Mouse (Mus musculus) hindbrain, embryonic 14.5 days (tissue): ENCODE measurements around the gene Nphp4. TPM values are rescaled to one million over a fixed set of nuclear protein-coding genes. Genes with fewer than 3 reads are reported as not detected.

Experiments used
- ATAC-seq: fragments of 200-750 bp; cut with Nextera tagmentation; 2 replicates; pipeline ENCODE4 v1.8.0; 2017; ENCODE audit warnings: moderate number of reproducible peaks, mild to moderate bottlenecking, moderate TSS enrichment, moderate library complexity; ENCODE audit not compliant: low FRiP score
- DNase-seq: peaks from one replicate; pipeline ENCODE4 v3.0.0-alpha.2; 2015; ENCODE audit warnings: low spot score
- H3K27ac ChIP-seq: fragments of 300-500 bp; sonication (generic); 2 replicates; pipeline ENCODE4 v1.5.1; 2014; ENCODE audit warnings: mild to moderate bottlenecking, moderate library complexity
- H3K27me3 ChIP-seq: fragments of 300-500 bp; sonication (generic); 2 replicates; pipeline ENCODE4 v1.6.1; 2014; ENCODE audit warnings: mild to moderate bottlenecking, low read length, mixed read lengths; ENCODE audit not compliant: control insufficient read depth, insufficient read depth
- H3K36me3 ChIP-seq: fragments of 300-500 bp; sonication (generic); replicated peaks from 2 replicates; pipeline ENCODE4 v1.6.1; 2014; ENCODE audit not compliant: control insufficient read depth, insufficient read depth
- H3K4me1 ChIP-seq: fragments of 300-500 bp; sonication (generic); replicated peaks from 2 replicates; pipeline ENCODE4 v1.6.1; 2014; ENCODE audit warnings: antibody characterized with exemption, low read length, mixed read lengths; ENCODE audit not compliant: control insufficient read depth, insufficient read depth
- H3K4me2 ChIP-seq: fragments of 300-500 bp; sonication (generic); replicated peaks from 2 replicates; pipeline ENCODE4 v1.6.1; 2014; ENCODE audit warnings: mild to moderate bottlenecking, moderate library complexity
- H3K4me3 ChIP-seq: fragments of 300-500 bp; sonication (generic); replicated peaks from 2 replicates; pipeline ENCODE4 v1.5.1; 2014; ENCODE audit warnings: mild to moderate bottlenecking, low read length
- H3K9ac ChIP-seq: fragments of 300-500 bp; sonication (generic); 2 replicates; pipeline ENCODE4 v1.6.1; 2014
- H3K9me3 ChIP-seq: fragments of 300-500 bp; sonication (generic); 2 replicates; pipeline ENCODE4 v1.6.1; 2016; ENCODE audit warnings: low read length; ENCODE audit not compliant: control insufficient read depth
- WGBS: fragments of 180-500 bp; shearing (Covaris S2); extraction: QIAGEN DNeasy Blood & Tissue Kit; methylation state at CpG from one replicate; pipeline ENCODE4 v1.1.7; 2014; 5-methylcytosine and 5-hydroxymethylcytosine counted together
- polyA plus RNA-seq: library from polyadenylated mRNA; unstranded; fragments of >200 nt; fragmentation: Nextera tagmentation; extraction: Ambion mirVana; gene quantifications from 2 replicates; pipeline ENCODE4 v1.2.1, GENCODE M21; 2014

Nphp4 gene
- polyA plus RNA-seq, 1 experiment from 2014 or later, result 6.6 TPM

DNA sequence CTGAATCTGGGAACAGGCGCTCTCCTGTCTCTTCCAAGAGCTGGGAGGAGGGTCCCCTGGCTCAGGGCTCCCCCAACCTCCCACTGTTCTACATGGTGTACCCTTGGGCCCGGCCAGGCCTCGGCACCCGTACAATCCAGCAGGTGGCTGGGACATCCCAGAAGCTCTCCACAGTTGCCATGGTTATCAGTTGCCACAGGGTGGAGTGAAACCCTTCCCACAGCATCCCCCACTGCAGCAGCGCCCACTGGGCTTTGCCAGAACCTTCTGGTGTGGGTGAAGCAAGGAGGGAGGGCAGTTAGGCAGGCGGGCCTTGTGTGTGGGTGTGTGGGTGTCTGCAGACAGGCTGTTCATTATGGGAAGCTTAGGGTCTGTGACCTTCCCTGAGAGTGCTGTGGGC lies 8.6 kb upstream of the Nphp4 start:
- Histone ChIP-seq H3K27ac (no peak overlapping the region), H3K4me2 (no peak overlapping the region), H3K9me3 (no peaks in the 10 kb centered on the region), H3K27me3 (no peaks in the 10 kb centered on the region), H3K4me1 (peaks cover 5% of the 10 kb centered on the region; the same call in 1 of the 2 replicates), H3K36me3 (no peaks in the 10 kb centered on the region), H3K9ac (no peak overlapping the region), H3K4me3 (no peak overlapping the region)
- WGBS, result 77% methylated on average over 6 of the region's 6 CpGs
- DNase-seq, result no peak
- ATAC-seq, result 0 out of 2 replicates have a peak, but pooled peaks have one; percentile 15

DNA sequence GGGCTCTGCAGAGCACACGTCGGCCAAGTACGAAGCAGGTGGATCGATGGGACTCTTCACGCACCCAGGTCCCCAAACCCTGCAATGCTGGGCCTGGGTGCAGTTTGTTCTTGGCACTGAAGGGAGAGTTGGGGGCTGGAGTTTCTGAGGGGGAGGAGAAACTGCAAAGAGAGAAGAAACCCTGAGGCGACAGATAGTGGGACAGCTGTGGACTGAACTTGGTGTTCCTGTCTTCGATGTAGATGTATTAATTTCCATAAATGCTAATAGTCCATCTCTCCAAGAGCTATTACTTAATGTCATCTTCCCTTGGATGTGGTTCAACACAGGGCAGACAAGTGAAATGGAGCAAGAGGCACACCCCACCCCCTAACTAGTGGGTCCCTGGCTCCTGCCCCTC lies 565 bp upstream of the Nphp4 start:
- H3K9ac ChIP-seq, result no peak overlapping the region

DNA sequence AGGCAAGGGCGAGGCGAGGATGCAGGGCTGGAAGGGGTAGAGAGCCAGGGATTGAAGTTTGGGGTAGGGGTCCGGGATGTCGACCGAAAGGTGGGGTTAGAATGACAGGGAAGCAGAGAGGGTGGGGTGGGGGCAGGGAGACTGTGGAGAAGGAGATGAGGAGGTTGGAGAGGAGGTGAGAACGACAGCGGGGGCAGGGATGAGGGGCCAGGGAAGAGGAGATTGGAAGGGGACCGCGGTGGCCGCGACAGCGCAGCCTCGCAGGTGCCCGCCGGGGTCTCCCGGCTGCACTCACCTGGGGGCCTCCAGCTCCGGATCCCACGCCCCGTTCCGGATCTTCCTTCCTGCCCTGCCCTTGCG lies 580 bp downstream of the Nphp4 start:
- H3K4me2 ChIP-seq, result peak overlapping the region; percentile 81
- H3K9me3 ChIP-seq, result no peaks in the 10 kb centered on the region
- ATAC-seq (no peak; the same call in 1 of the 2 replicates), DNase-seq (no peak)
- WGBS, result 1% methylated on average over 17 of the region's 21 CpGs
- no peaks in the 10 kb centered on the region for H3K27me3 ChIP-seq
- no peaks in the 10 kb centered on the region for H3K36me3 ChIP-seq
- H3K4me3 ChIP-seq, result peak overlapping the region; percentile 73
- H3K9ac ChIP-seq, result peak overlapping the region; percentile 59
- peaks cover 14% of the 10 kb centered on the region for H3K4me1 ChIP-seq
- peak overlapping the region; percentile 71; the same call in 1 of the 2 replicates for H3K27ac ChIP-seq

More for the DNA sequence above, 565 bp upstream of the Nphp4 start:
- Histone ChIP-seq H3K9me3 (no peaks in the 10 kb centered on the region), H3K4me2 (peak overlapping the region; percentile 81), H3K36me3 (no peaks in the 10 kb centered on the region), H3K4me1 (peaks cover 14% of the 10 kb centered on the region), H3K27ac (no peak overlapping the region), H3K4me3 (no peak overlapping the region), H3K27me3 (no peaks in the 10 kb centered on the region)
- WGBS, result 81% methylated on average over 7 of the region's 7 CpGs
- ATAC-seq (no peak), DNase-seq (no peak)

DNA sequence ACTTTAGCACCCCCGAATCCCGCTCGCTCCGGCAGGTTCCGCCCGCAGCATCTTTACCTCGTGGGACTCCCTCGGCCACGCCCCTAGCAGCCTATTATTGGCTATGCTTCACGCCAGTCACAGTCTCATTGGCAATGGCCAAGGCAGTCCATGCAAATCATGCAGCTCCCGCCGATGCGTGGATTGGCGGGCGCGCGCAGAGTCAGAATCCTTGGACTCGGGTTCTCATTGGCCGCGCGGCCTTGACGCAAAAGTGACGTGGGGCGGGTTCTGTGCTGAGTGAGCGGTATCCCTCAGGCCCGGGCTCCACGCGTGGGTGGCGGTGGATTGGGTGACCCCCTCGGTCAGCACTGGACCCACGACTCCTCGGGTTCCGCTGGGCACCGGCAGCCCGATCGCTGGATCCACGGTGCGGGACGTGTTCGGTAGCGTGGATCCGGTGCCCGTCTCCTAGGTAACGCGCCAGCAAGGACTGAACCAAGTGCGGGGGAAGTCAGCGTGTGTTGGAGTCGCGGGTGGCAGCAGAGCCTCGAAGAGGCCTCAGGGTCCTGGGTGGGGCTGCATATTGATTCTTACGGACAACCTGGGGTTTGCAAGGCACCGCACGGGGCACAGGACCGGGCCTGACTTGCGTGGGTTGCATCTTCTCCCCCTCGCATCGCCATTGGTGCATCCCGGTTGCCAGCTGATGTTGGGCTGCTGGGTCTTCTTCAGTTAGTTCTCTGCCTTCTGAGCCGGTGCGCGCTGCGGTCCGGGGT lies 1.1 kb downstream of the Nphp4 start, which contains the start of gene Kcnab2:
Gene Kcnab2, minus strand, starts transcription at position 406 of the 758 bp plus-strand sequence.
- H3K4me2 ChIP-seq, result peak within 1 kb of the TSS; percentile 81
- ATAC-seq, result peak; percentile 96
- H3K36me3 ChIP-seq, result no peaks in the 10 kb centered on the region
- peak within 1 kb of the TSS; percentile 73 for H3K4me3 ChIP-seq
- H3K4me1 ChIP-seq, result peaks cover 14% of the 10 kb centered on the region
- WGBS, result under 1% methylated on average over 63 of the region's 63 CpGs
- peak; percentile 99 for DNase-seq
- no peaks in the 10 kb centered on the region for H3K27me3 ChIP-seq
- no peaks in the 10 kb centered on the region for H3K9me3 ChIP-seq
- peak within 1 kb of the TSS; percentile 85 for H3K27ac ChIP-seq
- peak within 1 kb of the TSS; percentile 82 for H3K9ac ChIP-seq

DNA sequence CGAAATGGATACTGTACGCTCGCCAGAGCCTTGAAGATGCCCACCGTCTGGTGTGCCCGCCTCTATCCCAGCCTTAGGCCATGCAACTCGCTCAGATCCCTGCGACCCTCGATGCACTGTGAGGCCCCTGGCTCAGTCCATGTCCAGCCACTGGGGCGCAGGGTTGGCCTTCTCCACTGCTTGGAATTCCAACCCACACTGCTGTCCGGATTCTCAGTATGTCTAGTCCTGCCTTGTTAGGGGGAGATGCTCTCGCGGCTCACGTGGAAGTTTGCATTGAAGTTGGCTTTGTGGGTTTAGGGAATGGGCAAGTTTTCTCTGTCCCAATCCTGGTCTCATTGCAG lies 1.7 kb downstream of the Nphp4 start:
- Histone ChIP-seq H3K27ac (peak overlapping the region; percentile 85), H3K9ac (peak overlapping the region; percentile 82), H3K36me3 (no peaks in the 10 kb centered on the region), H3K27me3 (no peaks in the 10 kb centered on the region), H3K4me1 (peaks cover 14% of the 10 kb centered on the region), H3K4me3 (peak overlapping the region; percentile 73), H3K4me2 (peak overlapping the region; percentile 81), H3K9me3 (no peaks in the 10 kb centered on the region)
- WGBS, result under 1% methylated on average over 13 of the region's 13 CpGs
- ATAC-seq, result peak; percentile 25
- DNase-seq, result no peak

DNA sequence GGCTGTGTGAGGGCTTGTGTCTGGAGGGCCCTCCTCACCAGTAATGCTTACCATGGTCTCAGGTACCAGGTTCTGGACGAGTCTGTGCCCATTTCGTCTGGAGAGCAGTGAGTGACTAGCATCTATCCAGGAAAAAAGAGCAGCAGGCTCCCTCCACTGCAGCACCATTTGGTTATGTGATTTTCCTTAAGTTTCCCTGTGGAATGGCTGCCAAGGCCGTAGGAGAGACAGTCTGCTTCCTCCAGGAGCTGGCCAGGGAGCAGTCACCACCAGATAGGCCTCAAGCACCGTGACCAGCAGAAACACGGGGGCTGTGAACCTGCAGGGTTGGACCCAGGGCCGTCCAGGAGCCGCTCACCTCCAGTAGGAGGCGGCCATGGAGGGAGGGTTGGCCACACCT lies 3.9 kb downstream of the Nphp4 start:
- no peak for ATAC-seq
- Histone ChIP-seq H3K4me3 (no peak overlapping the region), H3K27me3 (no peaks in the 10 kb centered on the region), H3K27ac (no peak overlapping the region), H3K36me3 (no peaks in the 10 kb centered on the region), H3K4me1 (peaks cover 14% of the 10 kb centered on the region), H3K4me2 (no peak overlapping the region), H3K9me3 (no peaks in the 10 kb centered on the region), H3K9ac (no peak overlapping the region)
- no peak for DNase-seq
- WGBS, result 68% methylated on average over 8 of the region's 8 CpGs

DNA sequence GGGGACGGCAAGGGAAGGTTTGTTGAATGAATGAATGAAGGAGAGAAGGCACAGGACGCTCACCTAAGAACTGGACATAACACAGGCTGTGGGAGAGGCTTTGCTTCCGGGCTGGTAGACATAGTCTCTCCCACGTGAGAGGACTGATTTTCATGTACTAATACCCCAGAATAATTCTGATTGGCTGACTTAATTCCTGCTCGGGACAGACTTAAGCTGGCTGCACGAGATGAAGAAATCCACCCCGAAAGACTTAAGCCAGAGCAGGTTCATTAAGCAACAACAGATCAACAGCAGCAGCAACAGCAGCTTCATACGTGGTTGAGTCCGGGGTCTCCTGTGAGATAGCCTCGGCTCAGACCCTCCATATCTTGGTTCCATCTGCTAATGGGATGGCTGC lies 11.5 kb downstream of the Nphp4 start:
- no peak for DNase-seq
- no peaks in the 10 kb centered on the region for H3K4me1 ChIP-seq
- 89% methylated on average over 10 of the region's 10 CpGs for WGBS

DNA sequence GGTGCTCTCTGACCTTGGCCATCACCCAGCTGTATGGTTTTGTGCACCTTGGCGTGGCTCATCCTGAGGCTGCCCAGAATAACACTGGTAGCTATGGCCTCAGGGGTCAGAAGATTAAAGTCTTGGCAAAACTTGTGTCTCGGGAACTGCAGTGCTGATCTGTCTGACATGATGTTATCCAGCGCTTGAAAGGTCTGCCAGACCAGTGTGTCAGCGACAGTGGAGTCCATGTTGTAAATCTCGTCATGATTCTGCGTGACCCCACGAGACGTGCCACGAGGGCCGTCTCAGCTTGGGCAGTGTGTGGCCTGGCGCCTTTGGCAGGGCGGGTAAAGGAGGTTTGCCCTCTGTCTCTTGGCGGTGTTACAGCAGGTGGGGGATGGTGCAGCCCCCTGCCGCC lies 13.8 kb downstream of the Nphp4 start:
- Histone ChIP-seq H3K4me2 (no peak overlapping the region), H3K36me3 (peaks cover 10% of the 10 kb centered on the region; the same call in 1 of the 2 replicates), H3K27me3 (no peaks in the 10 kb centered on the region), H3K9ac (no peak overlapping the region), H3K4me1 (peaks cover 10% of the 10 kb centered on the region; the same call in 1 of the 2 replicates), H3K4me3 (no peak overlapping the region), H3K9me3 (no peaks in the 10 kb centered on the region), H3K27ac (no peak overlapping the region)
- DNase-seq (no peak), ATAC-seq (no peak)
- 84% methylated on average over 14 of the region's 14 CpGs for WGBS

More for the DNA sequence above, 11.5 kb downstream of the Nphp4 start:
- Histone ChIP-seq H3K36me3 (peaks cover 10% of the 10 kb centered on the region; the same call in 1 of the 2 replicates), H3K9ac (no peak overlapping the region), H3K9me3 (no peaks in the 10 kb centered on the region), H3K4me3 (no peak overlapping the region), H3K27ac (no peak overlapping the region), H3K27me3 (no peaks in the 10 kb centered on the region), H3K4me2 (no peak overlapping the region)
- no peak for ATAC-seq

DNA sequence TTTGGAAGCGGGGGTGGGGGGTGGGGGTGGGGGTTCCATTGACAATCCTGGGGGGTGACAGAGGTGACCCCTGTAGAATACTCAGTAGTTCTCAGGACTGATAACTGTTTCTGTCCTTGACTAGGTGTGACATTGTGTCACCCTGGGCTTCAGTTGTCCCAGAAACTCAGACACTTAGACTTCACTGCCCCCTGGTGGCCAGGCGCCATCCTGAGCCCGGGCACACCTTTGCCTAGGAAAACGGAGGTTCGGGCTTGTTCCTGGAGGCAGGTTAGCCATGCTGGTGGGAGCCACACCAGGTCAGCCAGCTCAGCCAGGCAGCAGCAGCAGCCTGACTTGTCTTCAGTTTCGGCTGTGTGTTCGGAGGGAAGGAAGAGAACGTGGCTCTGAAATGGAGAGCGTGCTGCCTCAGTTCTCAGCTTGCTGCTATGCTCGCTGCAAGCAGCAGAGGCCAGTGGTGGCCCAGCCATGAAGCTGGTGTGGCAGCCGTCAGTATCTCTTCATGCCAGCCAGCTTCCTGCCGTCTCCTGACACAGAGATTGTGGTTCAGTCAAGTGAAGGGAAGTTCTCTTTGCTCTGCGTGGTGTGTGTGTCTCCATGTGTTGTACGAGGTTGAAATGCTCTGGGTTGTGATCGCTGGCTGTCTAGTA lies 14.9 kb downstream of the Nphp4 start:
- H3K4me2 ChIP-seq, result no peak overlapping the region
- no peak overlapping the region for H3K4me3 ChIP-seq
- H3K4me1 ChIP-seq, result peaks cover 10% of the 10 kb centered on the region; the same call in 1 of the 2 replicates
- H3K27me3 ChIP-seq, result no peaks in the 10 kb centered on the region
- no peak overlapping the region for H3K9ac ChIP-seq
- H3K9me3 ChIP-seq, result no peaks in the 10 kb centered on the region
- 0 out of 2 replicates have a peak, but pooled peaks have one; percentile 61 for ATAC-seq
- WGBS, result 54% methylated on average over 15 of the region's 15 CpGs
- peak; percentile 78 for DNase-seq
- H3K36me3 ChIP-seq, result peaks cover 10% of the 10 kb centered on the region; the same call in 1 of the 2 replicates
- H3K27ac ChIP-seq, result no peak overlapping the region
